ENCODE assay signal across 14 mouse cellular contexts in genomic region chr8:114684046-114684702, GRCm38 (mm10).
A peak's percentile ranks its signal among the peaks of the same experiment; 100 is the strongest.
DNase-seq lines count a peak whose midpoint lies in the region; ATAC-seq lines count a peak whose summit lies in the region.
"Had no signal": no experiment of that assay in that cellular context is flagged by ENCODE, and none has a peak within 500 bp of the region (broad histone marks: within the 10 kb centered on the region; RNA-seq: fewer than 3 reads in every experiment).

No protein-coding gene starts in this region.

- intact Hi-C loops in left cerebral cortex, postnatal 4 days (cut with DNase I) = no loop called here

- H3K9me3 ChIP-seq in intestine, embryonic 16.5 days (ENCODE audit: control insufficient read depth, low read length) = no peaks in the 10 kb centered on the region
- no peaks in the 10 kb centered on the region for H3K9me3 ChIP-seq in stomach, embryonic 14.5 days (ENCODE audit: control insufficient read depth, low read depth, low read length)
- H3K9me3 ChIP-seq in forebrain, embryonic 15.5 days = no peaks in the 10 kb centered on the region
- H3K9me3 ChIP-seq: embryonic facial prominence, embryonic 12.5 days; midbrain, embryonic 12.5 days had no signal

- 55% methylated on average over 11 of the region's 11 CpGs for WGBS in intestine, embryonic 16.5 days
- WGBS in stomach, embryonic 14.5 days = 50% methylated on average over 11 of the region's 11 CpGs
- 84% methylated on average over 11 of the region's 11 CpGs for WGBS in forebrain, embryonic 15.5 days

- no peaks in the 10 kb centered on the region for H3K36me3 ChIP-seq in intestine, embryonic 16.5 days (ENCODE audit: control insufficient read depth, insufficient read depth, low read length)
- H3K36me3 ChIP-seq in stomach, embryonic 14.5 days (ENCODE audit: control insufficient read depth, insufficient read depth, low read length) = no peaks in the 10 kb centered on the region
- no peaks in the 10 kb centered on the region for H3K36me3 ChIP-seq in forebrain, embryonic 15.5 days
- H3K36me3 ChIP-seq: embryonic facial prominence, embryonic 12.5 days; midbrain, embryonic 12.5 days had no signal

- no peak overlapping the region for H3K4me2 ChIP-seq in intestine, embryonic 16.5 days (ENCODE audit: low read depth, low read length)
- H3K4me2 ChIP-seq in stomach, embryonic 14.5 days (replicated peaks; ENCODE audit: low read depth, low read length) = no peak overlapping the region
- no peak overlapping the region for H3K4me2 ChIP-seq in forebrain, embryonic 15.5 days (replicated peaks)
- H3K4me2 ChIP-seq: embryonic facial prominence, embryonic 12.5 days; midbrain, embryonic 12.5 days had no signal

- no peak for DNase-seq in frontal cortex, postnatal 25 days (ENCODE audit: low spot score in 2 of 2)
- peak; percentile 17 for DNase-seq in left cerebral cortex, adult 11 months (ENCODE audit: low spot score)
- DNase-seq in left cerebral cortex, postnatal 4 days = no peak
- DNase-seq in kidney, postnatal 25 days = no peak
- DNase-seq: adrenal gland, postnatal 14 days; cerebellum, adult 9-11 months; thymus, postnatal 14 days had no signal

- peak overlapping the region; percentile 68 for H3K27ac ChIP-seq in intestine, embryonic 16.5 days (ENCODE audit: low read length)
- H3K27ac ChIP-seq in stomach, embryonic 14.5 days (ENCODE audit: low read length) = peak overlapping the region; percentile 78; the same call in 1 of the 2 replicates
- no peak overlapping the region for H3K27ac ChIP-seq in forebrain, embryonic 15.5 days (replicated peaks)
- H3K27ac ChIP-seq: embryonic facial prominence, embryonic 12.5 days; hindbrain, postnatal 0 days; midbrain, embryonic 12.5 days had no signal

- H3K4me3 ChIP-seq in intestine, embryonic 16.5 days (ENCODE audit: low read length) = no peak overlapping the region
- H3K4me3 ChIP-seq in stomach, embryonic 14.5 days (ENCODE audit: low read depth, low read length) = no peak overlapping the region
- no peak overlapping the region for H3K4me3 ChIP-seq in forebrain, embryonic 15.5 days
- H3K4me3 ChIP-seq: embryonic facial prominence, embryonic 12.5 days; midbrain, embryonic 12.5 days had no signal

- no peaks in the 10 kb centered on the region for H3K27me3 ChIP-seq in intestine, embryonic 16.5 days (replicated peaks; ENCODE audit: control insufficient read depth, insufficient read depth, low read length)
- H3K27me3 ChIP-seq in stomach, embryonic 14.5 days (ENCODE audit: control insufficient read depth, insufficient read depth, low read length) = no peaks in the 10 kb centered on the region
- no peaks in the 10 kb centered on the region for H3K27me3 ChIP-seq in forebrain, embryonic 15.5 days
- H3K27me3 ChIP-seq: embryonic facial prominence, embryonic 12.5 days; midbrain, embryonic 12.5 days had no signal

- peak; percentile 85 for ATAC-seq in frontal cortex, adult (ENCODE audit: low TSS enrichment)
- ATAC-seq in intestine, embryonic 16.5 days = no peak
- no peak for ATAC-seq in stomach, embryonic 14.5 days (ENCODE audit: insufficient number of reproducible peaks, insufficient read depth, low FRiP score, low read depth)
- no peak for ATAC-seq in forebrain, embryonic 15.5 days (replicated peaks)
- ATAC-seq: hindbrain, postnatal 0 days had no signal

- peaks cover 14% of the 10 kb centered on the region for H3K4me1 ChIP-seq in intestine, embryonic 16.5 days (ENCODE audit: control insufficient read depth, insufficient read depth, low read length)
- peaks cover 14% of the 10 kb centered on the region for H3K4me1 ChIP-seq in stomach, embryonic 14.5 days (ENCODE audit: control insufficient read depth, insufficient read depth, low read length)
- no peaks in the 10 kb centered on the region for H3K4me1 ChIP-seq in forebrain, embryonic 15.5 days
- H3K4me1 ChIP-seq: midbrain, embryonic 12.5 days had no signal

- 0 out of 2 replicates have a peak overlapping the region, but pooled peaks have one; percentile 2 for H3K9ac ChIP-seq in intestine, embryonic 16.5 days (ENCODE audit: low read depth, low read length)
- no peak overlapping the region for H3K9ac ChIP-seq in stomach, embryonic 14.5 days (replicated peaks; ENCODE audit: low read depth, low read length)
- no peak overlapping the region for H3K9ac ChIP-seq in forebrain, embryonic 15.5 days (replicated peaks)
- H3K9ac ChIP-seq: embryonic facial prominence, embryonic 12.5 days; midbrain, embryonic 12.5 days had no signal
